Mouse (Mus musculus): ENCODE measurements around the gene Olfr868.

Gene Olfr868

DNA sequence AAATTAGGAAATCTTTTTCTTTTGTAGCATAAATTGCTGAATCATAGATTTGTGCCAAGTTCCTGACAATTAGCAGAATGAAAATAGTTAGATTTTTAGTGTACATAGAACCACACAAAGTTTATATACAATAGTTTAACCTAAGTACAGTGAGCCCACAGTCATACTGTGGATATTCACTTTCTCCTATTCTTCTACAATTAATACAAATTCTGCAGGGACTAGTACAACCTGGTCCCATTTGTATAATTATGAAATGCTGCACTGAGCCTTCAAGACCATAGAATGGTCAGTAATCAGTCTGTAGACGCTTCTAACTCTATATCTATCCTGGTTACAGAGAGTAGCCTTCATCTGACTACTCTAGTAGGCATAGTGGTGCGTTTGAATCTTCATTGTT lies at the start of gene Olfr868:
TSS of gene Olfr868 (plus strand) at position 301 of the 400 bp plus-strand sequence.
- DNase-seq (ENCODE audit: low spot score): no peak

DNA sequence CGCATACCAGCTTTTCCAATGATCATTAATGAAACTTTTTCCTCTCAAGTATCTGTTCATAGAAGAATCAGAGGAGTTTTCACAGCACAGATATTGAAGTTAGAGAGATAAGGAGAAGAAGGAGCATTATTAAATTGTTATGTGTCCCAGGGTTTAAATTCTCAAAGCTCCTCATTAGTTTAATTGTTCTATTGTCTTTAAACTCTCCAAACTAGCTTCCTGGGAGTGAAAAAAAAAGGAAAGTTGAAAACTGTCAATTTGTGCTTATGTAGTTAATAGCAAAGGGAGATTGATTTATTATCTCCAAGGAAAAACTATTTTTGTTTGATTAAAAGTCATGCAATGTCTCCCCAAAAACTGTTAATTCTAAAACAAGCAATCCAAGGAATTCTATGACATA lies 41.0 kb upstream of the Olfr868 start, which contains the start of gene Olfr867:
TSS of gene Olfr867 (minus strand) at position 101 of the 400 bp plus-strand sequence.
- no peak for DNase-seq (ENCODE audit: low spot score)

DNA sequence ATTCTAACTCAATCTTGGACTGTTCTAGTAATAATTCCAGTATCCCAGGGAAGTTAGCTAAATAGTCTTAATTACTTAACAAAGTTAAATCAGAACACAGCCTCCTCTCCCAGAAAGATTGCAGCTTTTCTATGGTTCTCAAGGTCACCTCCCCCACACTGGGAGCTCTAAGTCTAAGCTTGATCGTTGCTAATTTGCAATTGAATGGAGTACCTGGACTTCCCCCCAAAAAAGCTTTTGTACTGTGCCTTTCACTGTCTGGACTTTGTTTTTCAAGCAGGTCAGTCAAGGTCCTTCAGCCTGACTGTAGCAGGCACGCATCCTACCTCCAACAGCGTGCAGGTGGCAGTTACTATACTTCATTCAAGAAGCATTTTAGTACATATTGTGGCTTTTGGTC lies 28.2 kb upstream of the Olfr868 start:
- no peak for DNase-seq (ENCODE audit: low spot score)

DNA sequence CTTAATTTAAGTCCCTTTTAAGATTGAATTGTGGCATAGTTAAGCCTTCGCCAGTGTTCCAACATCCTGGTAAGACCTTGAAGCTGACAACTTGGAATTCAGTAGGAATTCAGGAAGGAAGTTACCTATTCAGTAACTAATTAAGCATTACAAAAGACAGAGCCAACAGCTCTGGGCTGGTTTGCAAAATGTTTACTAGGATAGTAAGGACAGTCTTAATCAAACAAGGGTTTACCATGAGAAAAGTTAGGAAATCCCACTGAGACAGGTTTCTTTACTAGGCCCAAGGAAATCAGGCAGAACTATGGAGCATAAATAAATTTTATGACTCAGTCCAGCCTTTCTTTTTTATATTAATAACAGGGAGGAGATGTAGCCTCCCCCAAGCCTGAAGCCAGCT lies 27.1 kb upstream of the Olfr868 start:
- DNase-seq (ENCODE audit: low spot score): no peak

DNA sequence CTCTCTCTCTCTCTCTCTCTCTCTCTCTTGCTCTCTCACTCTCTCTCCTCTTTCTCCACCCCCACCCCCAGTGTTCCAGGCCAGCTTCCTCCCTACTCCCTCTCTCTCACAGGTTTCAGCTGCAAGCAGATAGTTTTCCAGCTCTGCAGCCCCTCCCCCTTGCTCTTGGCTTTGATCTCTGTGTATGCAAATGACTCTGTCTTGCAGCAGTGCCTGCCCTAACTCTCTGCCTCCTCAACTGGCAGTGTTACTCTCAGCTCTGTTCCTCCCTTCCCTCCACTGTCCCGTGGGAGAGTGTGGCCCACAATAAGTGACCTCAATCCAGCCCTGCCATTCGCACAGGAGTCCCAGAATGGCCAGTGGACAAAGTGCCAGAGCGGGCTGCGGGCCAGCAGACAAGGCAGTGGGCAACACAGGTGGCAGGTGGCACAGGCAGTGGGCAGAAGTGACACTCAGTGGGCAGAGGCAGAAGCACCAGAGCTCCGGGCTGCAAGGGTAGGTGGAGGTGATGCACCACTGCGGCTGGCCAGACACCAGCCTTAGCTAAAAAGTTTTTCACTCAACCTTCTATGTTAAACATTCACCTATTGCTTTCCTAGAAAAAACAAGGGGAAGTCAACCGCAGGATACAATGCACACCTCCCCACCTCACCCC lies 24.8 kb upstream of the Olfr868 start:
- DNase-seq (ENCODE audit: low spot score): no peak

DNA sequence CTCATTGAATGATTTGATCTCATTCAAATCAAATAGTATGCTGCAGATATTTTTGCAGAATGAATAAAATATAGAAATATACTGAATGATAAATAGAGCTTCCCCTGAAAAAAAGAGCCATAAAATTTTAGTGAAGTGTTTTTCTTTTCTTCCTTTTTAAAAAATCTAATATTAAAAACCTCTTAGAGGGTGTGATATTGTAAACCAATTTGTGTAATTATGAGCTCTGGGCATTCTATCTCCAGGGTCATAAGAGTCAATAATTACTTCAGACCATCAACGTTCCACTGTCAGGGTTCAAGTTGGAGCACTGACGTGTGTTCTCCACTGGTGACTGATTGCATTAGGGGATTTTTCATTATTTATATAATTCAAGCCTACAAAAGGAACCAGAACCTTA lies 30.3 kb downstream of the Olfr868 start, which contains the start of gene Olfr869:
TSS of gene Olfr869 (plus strand) at position 301 of the 400 bp plus-strand sequence.
- DNase-seq (ENCODE audit: low spot score): no peak

DNA sequence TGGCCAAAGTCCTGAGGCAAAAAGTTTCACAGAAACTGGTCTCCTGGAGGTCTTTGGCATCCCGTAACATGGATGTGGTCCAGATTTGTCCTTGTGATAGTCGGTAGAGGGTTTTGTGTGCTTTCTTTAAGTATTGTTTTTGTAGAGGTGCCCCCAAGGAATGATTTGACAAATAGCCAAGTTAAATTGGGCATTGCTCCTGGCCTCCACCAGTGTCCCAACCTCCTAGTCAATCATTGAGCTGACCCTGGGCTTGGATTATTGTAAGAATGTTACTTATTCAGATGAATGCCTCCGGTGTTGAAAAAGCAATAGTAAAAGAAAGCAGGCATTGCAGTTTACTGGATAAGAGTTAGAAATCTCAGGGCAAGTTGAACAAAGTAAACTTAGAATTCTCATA lies 51.3 kb downstream of the Olfr868 start:
- no peak for DNase-seq (ENCODE audit: low spot score)

Measured in ovary, postnatal 10 days (tissue).